Mouse (Mus musculus) fibroblast of lung, adult 2 months (primary cell): Measurements from ENCODE around the gene Nemf.
"Not testable (repeated sequence)": the region's sequence is repeated elsewhere in the genome, so short reads cannot be mapped to it uniquely, and the experiment has no call there.

Experiments used
- DNase-seq: peaks from one replicate; pipeline ENCODE4 v3.0.0-alpha.2; 2011; ENCODE audit warnings: low read depth

Gene Nemf

GRCm38 (mm10) chr12:69356546-69357299, at the start of gene Nemf:
Nemf (minus strand) TSS chr12:69357165.
- peak; percentile 73 for DNase-seq

- DNase-seq = no peak
Observed at GRCm38 (mm10) chr12:69402594-69403167, 45.7 kb upstream of the Nemf start.

- DNase-seq = no peak
Observed at GRCm38 (mm10) chr12:69402100-69402499, 45.1 kb upstream of the Nemf start.

GRCm38 (mm10) chr12:69400871-69401286, 43.9 kb upstream of the Nemf start:
- no peak for DNase-seq

GRCm38 (mm10) chr12:69400367-69400766, 43.4 kb upstream of the Nemf start:
- DNase-seq = no peak

- DNase-seq = no peak
Observed at GRCm38 (mm10) chr12:69394456-69394855, 37.5 kb upstream of the Nemf start.

- DNase-seq = no peak
Observed at GRCm38 (mm10) chr12:69393076-69393475, 36.1 kb upstream of the Nemf start.

GRCm38 (mm10) chr12:69390000-69390698, 33.2 kb upstream of the Nemf start:
- no peak for DNase-seq

- DNase-seq = no peak
Observed at GRCm38 (mm10) chr12:69389273-69389938, 32.4 kb upstream of the Nemf start.

GRCm38 (mm10) chr12:69388321-69388869, 31.4 kb upstream of the Nemf start:
- no peak for DNase-seq

- not testable (repeated sequence) for DNase-seq
Observed at GRCm38 (mm10) chr12:69386281-69386732, 29.3 kb upstream of the Nemf start.

- no peak for DNase-seq
Observed at GRCm38 (mm10) chr12:69385542-69386280, 28.7 kb upstream of the Nemf start.

- no peak for DNase-seq
Observed at GRCm38 (mm10) chr12:69384606-69385005, 27.6 kb upstream of the Nemf start.

GRCm38 (mm10) chr12:69382880-69383279, 25.9 kb upstream of the Nemf start:
- no peak for DNase-seq

- no peak for DNase-seq
Observed at GRCm38 (mm10) chr12:69378558-69379454, 21.8 kb upstream of the Nemf start.

GRCm38 (mm10) chr12:69377636-69378035, 20.7 kb upstream of the Nemf start:
- DNase-seq = not testable (repeated sequence)

- DNase-seq = no peak
Observed at GRCm38 (mm10) chr12:69377188-69377587, 20.2 kb upstream of the Nemf start.

- no peak for DNase-seq
Observed at GRCm38 (mm10) chr12:69376132-69376531, 19.2 kb upstream of the Nemf start.

- DNase-seq = no peak
Observed at GRCm38 (mm10) chr12:69373850-69374766, 17.1 kb upstream of the Nemf start.
